Mouse (Mus musculus): ENCODE data around the gene Rps10. TPM values are rescaled to one million over a fixed set of nuclear protein-coding genes. Genes with fewer than 3 reads are reported as not detected.

Rps10 gene
- total RNA-seq, 2 experiments from 2014 or later: 973 to 1,027 TPM

Other genes with a start within 250 kb of the Rps10 start
- 1 to 10 TPM; 1.9 to 3.5 TPM for gene Grm4, start 115.3 kb downstream of the Rps10 start, total RNA-seq (2021)
- 10 to 100 TPM; 27.0 to 29.5 TPM for gene Hmga1, start 80.2 kb downstream of the Rps10 start, total RNA-seq (2021)
- 10 to 100 TPM; 10.8 to 15.5 TPM for gene AI413582, start 70.9 kb downstream of the Rps10 start, total RNA-seq (2021)
- gene Nudt3, start 13.2 kb downstream of the Rps10 start, total RNA-seq (2021): 100 to 1,000 TPM; 166 to 171 TPM
- 1 to 10 TPM in 1 of 2 experiments, not detected in 1; 1.2 TPM for gene RPS10-NUDT3, start 1.4 kb downstream of the Rps10 start, total RNA-seq (2021)
- gene Pacsin1, start 18.8 kb upstream of the Rps10 start, total RNA-seq (2021): 1 to 10 TPM; 3.2 to 4.6 TPM
- gene Spdef, start 92.3 kb upstream of the Rps10 start, total RNA-seq (2021): not detected
- 100 to 1,000 TPM; 132 to 137 TPM for gene D17Wsu92e, start 184.0 kb upstream of the Rps10 start, total RNA-seq (2021)
- gene Snrpc, start 201.5 kb upstream of the Rps10 start, total RNA-seq (2021): 100 to 1,000 TPM in 1 of 2 experiments, 10 to 100 TPM in 1; 94.8 to 102 TPM
- 10 to 100 TPM; 24.5 to 24.7 TPM for gene Uhrf1bp1, start 219.8 kb upstream of the Rps10 start, total RNA-seq (2021)

All from adrenal gland, postnatal 10 days (tissue).